Mouse (Mus musculus) bone marrow, adult 2 months (tissue): ENCODE data around the gene Otulin.

Experiments
- CTCF ChIP-seq: fragments of 200-500 bp; IDR thresholded peaks from 2 replicates; pipeline ENCODE4 v1.5.1; 2011; ENCODE audit warnings: low read length, control low read depth; ENCODE audit not compliant: control insufficient read depth, insufficient read depth
- POLR2A ChIP-seq: fragments of 200-500 bp; IDR thresholded peaks from 2 replicates; pipeline ENCODE4 v1.6.1; 2011; ENCODE audit warnings: low read depth, mild to moderate bottlenecking, control low read depth, low read length, borderline replicate concordance; ENCODE audit not compliant: control insufficient read depth

DNA sequence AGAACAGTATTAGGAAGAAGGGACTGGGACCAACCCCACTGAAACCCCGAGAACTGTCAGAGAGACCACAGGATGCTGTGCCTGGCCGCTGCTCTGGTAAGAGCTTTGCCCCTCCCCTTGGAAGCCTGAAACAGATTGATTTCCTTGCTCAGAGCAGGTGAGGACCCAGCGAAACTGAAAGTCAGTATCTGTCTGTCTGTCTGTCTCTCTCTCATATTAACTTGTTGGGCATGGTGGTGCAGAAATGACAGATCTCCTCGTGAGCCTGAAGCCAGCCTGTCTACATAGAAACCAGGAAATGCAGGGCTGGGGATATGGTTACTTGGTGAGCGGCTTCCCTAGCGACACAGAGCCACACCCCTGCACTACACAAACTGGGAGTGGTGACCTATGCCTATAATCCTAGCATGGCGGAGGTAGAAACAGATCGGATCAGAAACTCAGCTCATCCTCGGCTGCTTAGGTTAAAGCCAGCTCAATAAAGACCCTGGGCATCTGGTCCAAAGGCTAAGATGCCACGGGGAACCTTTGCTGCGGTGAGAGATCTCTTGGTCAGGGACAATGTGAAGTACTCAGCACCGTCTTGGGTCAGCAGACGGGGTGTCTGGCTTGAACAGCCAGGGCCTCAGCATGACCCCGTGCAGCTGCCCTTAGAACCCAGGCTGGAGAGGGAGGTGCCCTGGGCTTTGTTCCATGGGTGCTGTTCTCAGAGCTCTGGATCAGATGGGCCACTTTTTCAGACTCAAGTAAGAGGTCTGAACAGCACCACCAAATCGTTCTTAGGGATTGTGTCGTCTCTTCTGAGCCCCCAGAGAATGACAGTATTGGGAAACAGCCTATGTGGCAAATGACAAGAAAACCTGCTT lies 52.3 kb downstream of the Otulin start:
- no peak for TF ChIP-seq POLR2A
- no peak for TF ChIP-seq CTCF
